Mouse (Mus musculus) C2C12 (cell line): ENCODE data around the gene Pfkp. TPM values are rescaled to one million over a fixed set of nuclear protein-coding genes. Genes with fewer than 3 reads are reported as not detected.

ENCODE experiments used
- H3K27me3 ChIP-seq: one replicate; pipeline ENCODE4 v1.6.1; 2011; ENCODE audit not compliant: control insufficient read depth, insufficient read depth, insufficient read length
- H3K36me3 ChIP-seq: one replicate; pipeline ENCODE4 v1.6.1; 2011; ENCODE audit not compliant: control insufficient read depth, insufficient read depth
- H3K4me3 ChIP-seq: one replicate; pipeline ENCODE4 v1.5.1; 2011; ENCODE audit warnings: mild to moderate bottlenecking, control low read depth; ENCODE audit not compliant: poor library complexity, insufficient read depth, severe bottlenecking
- H3K79me2 ChIP-seq: one replicate; pipeline ENCODE4 v1.6.1; 2011; ENCODE audit not compliant: control insufficient read depth, insufficient read depth
- H3K79me3 ChIP-seq: one replicate; pipeline ENCODE4 v1.6.1; 2011; ENCODE audit warnings: low read depth, control low read depth
- H3ac ChIP-seq: one replicate; pipeline ENCODE3; 2011; ENCODE audit warnings: low read depth; ENCODE audit not compliant: control insufficient read depth, insufficient read length
- CEBPB ChIP-seq: IDR thresholded peaks from one replicate; pipeline ENCODE4 v1.6.1; 2011; ENCODE audit warnings: low read depth, mild to moderate bottlenecking, control low read depth, moderate library complexity
- CTCF ChIP-seq: IDR thresholded peaks from one replicate; pipeline ENCODE4 v1.5.1; 2011; ENCODE audit not compliant: control insufficient read depth, insufficient read depth, insufficient read length
- FOSL1 ChIP-seq: IDR thresholded peaks from one replicate; pipeline ENCODE4 v1.8.0; 2011; ENCODE audit warnings: mild to moderate bottlenecking, low read length; ENCODE audit not compliant: poor library complexity, insufficient read depth, severe bottlenecking
- MAX ChIP-seq: IDR thresholded peaks from one replicate; pipeline ENCODE4 v1.6.1; 2011; ENCODE audit warnings: mild to moderate bottlenecking, control low read depth
- MYOD1 ChIP-seq: IDR thresholded peaks from one replicate; pipeline ENCODE4 v1.6.1; 2011; ENCODE audit warnings: low read depth; ENCODE audit not compliant: control insufficient read depth, insufficient read length
- MYOG ChIP-seq: IDR thresholded peaks from one replicate; pipeline ENCODE4 v1.6.1; 2011; ENCODE audit not compliant: control insufficient read depth, insufficient read length; ENCODE audit errors: extremely low read depth
- USF1 ChIP-seq: IDR thresholded peaks from one replicate; pipeline ENCODE4 v1.6.1; 2011; ENCODE audit warnings: low read depth, mild to moderate bottlenecking, control low read depth, moderate library complexity
- polyA plus RNA-seq: library from polyadenylated mRNA; unstranded; fragments of >200 nt; fragmentation: generic; extraction: Trizol; gene quantifications from one replicate; pipeline ENCODE4 v1.2.1, GENCODE M21; 2012; ENCODE audit warnings: missing spikeins

The Pfkp gene
- polyA plus RNA-seq, 1 experiment: 38.7 TPM

DNA sequence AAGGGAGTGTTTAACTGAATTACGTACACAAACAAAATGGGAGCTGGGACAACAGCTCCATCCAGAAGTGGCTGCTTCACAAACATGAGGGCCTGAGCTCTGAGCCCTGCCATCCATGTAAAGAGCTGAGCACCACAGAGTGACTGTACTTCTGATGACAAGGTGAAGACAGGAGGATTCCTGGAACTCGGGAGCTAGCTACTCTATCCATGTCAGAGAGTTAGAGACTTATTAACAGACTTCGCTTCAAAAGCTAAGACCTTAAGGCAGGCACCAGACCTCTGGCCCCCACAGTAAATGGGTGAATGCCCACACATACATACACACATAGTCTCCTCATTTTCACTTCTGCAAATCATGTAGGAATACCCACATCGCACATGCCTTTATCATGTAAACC is 11.6 kb downstream of the Pfkp start:
- H3K79me3 ChIP-seq: no peaks in the 10 kb centered on the region
- TF ChIP-seq USF1 (no peak), MYOG (no peak), MYOD1 (no peak), MAX (no peak), CTCF (no peak), CEBPB (no peak), FOSL1 (no peak)
- no peak overlapping the region for H3ac ChIP-seq
- no peak overlapping the region for H3K4me3 ChIP-seq
- no peaks in the 10 kb centered on the region for H3K79me2 ChIP-seq
- H3K27me3 ChIP-seq: no peaks in the 10 kb centered on the region
- no peaks in the 10 kb centered on the region for H3K36me3 ChIP-seq

DNA sequence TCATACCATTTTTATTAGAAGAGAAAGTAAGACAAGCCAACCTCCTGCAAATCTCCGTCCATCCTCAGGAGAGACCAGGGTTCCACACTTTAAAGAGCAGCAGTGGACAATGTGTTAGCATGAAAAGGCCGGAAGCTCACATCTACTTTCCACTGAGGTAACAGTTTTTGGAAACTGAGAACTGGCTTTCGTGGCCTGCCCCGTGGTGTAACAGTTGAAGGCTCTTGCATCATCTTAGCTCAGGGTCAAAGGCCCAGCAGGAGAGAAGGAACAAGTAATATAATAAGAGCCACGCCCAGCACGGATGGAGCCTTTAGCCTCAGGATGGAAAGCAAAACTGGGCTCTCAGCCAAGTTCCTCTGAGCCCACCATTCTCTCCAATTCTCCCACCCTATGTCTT is 12.1 kb downstream of the Pfkp start:
- H3ac ChIP-seq: no peak overlapping the region
- H3K36me3 ChIP-seq: no peaks in the 10 kb centered on the region
- no peaks in the 10 kb centered on the region for H3K79me3 ChIP-seq
- H3K4me3 ChIP-seq: no peak overlapping the region
- H3K27me3 ChIP-seq: no peaks in the 10 kb centered on the region
- no peaks in the 10 kb centered on the region for H3K79me2 ChIP-seq
- TF ChIP-seq CEBPB: peak; percentile 74
- TF ChIP-seq MYOD1: no peak
- TF ChIP-seq MAX: no peak

GRCm38 (mm10) chr13:6635138-6636076 is 13.2 kb downstream of the Pfkp start:
- no peaks in the 10 kb centered on the region for H3K79me3 ChIP-seq
- H3K27me3 ChIP-seq: no peaks in the 10 kb centered on the region
- H3K79me2 ChIP-seq: no peaks in the 10 kb centered on the region
- TF ChIP-seq MYOG (no peak), FOSL1 (no peak), MAX (no peak), USF1 (no peak), MYOD1 (no peak), CTCF (no peak), CEBPB (no peak)
- no peak overlapping the region for H3ac ChIP-seq
- no peak overlapping the region for H3K4me3 ChIP-seq
- no peaks in the 10 kb centered on the region for H3K36me3 ChIP-seq

GRCm38 (mm10) chr13:6634063-6634462 is 14.5 kb downstream of the Pfkp start:
- Histone ChIP-seq H3K79me3 (no peaks in the 10 kb centered on the region), H3K36me3 (no peaks in the 10 kb centered on the region), H3K4me3 (no peak overlapping the region), H3K27me3 (no peaks in the 10 kb centered on the region), H3K79me2 (no peaks in the 10 kb centered on the region), H3ac (no peak overlapping the region)
- TF ChIP-seq MYOG: no peak
- no peak for TF ChIP-seq MYOD1
- TF ChIP-seq USF1: no peak
- no peak for TF ChIP-seq CEBPB
- TF ChIP-seq MAX: no peak
- no peak for TF ChIP-seq FOSL1

GRCm38 (mm10) chr13:6633524-6633923 is 15.1 kb downstream of the Pfkp start:
- Histone ChIP-seq H3K4me3 (no peak overlapping the region), H3K36me3 (no peaks in the 10 kb centered on the region), H3K79me3 (no peaks in the 10 kb centered on the region), H3ac (no peak overlapping the region), H3K27me3 (no peaks in the 10 kb centered on the region), H3K79me2 (no peaks in the 10 kb centered on the region)
- no peak for TF ChIP-seq CTCF
- no peak for TF ChIP-seq MAX
- TF ChIP-seq MYOG: no peak
- TF ChIP-seq MYOD1: no peak
- no peak for TF ChIP-seq USF1
- no peak for TF ChIP-seq FOSL1
- no peak for TF ChIP-seq CEBPB

- no peak for TF ChIP-seq MAX
- no peak for TF ChIP-seq FOSL1
- no peak for TF ChIP-seq CEBPB
- TF ChIP-seq CTCF: no peak
- no peak for TF ChIP-seq USF1
- TF ChIP-seq MYOG: no peak
- TF ChIP-seq MYOD1: no peak
- no peaks in the 10 kb centered on the region for H3K79me3 ChIP-seq
- H3K27me3 ChIP-seq: no peaks in the 10 kb centered on the region
- no peak overlapping the region for H3ac ChIP-seq
- H3K79me2 ChIP-seq: no peaks in the 10 kb centered on the region
- H3K36me3 ChIP-seq: no peaks in the 10 kb centered on the region
- H3K4me3 ChIP-seq: no peak overlapping the region
Observed at GRCm38 (mm10) chr13:6632935-6633334, 15.6 kb downstream of the Pfkp start.
